Mouse (Mus musculus) heart, postnatal 36 days (tissue): ENCODE measurements around the gene Rims4. TPM values are rescaled to one million over a fixed set of nuclear protein-coding genes. Genes with fewer than 3 reads are reported as not detected.
A peak's percentile ranks its signal among the peaks of the same experiment; 100 is the strongest.

Source experiments
- DNase-seq, 2 experiments: peaks; one replicate each; pipeline ENCODE4 v3.0.0; 2021 to 2022
- intact Hi-C: fragments of 180-260 bp; cut with DNase I; formaldehyde crosslinking; loops from one replicate; pipeline ENCODE4 v1.15.1; 2025
- total RNA-seq, 2 experiments: library from RNA; stranded (reverse); gene quantifications; 2 replicates each; pipeline ENCODE4 v1.2.3; 2021

The Rims4 gene
- total RNA-seq, 2 experiments from 2014 or later = 0.50 to 0.62 TPM

DNA sequence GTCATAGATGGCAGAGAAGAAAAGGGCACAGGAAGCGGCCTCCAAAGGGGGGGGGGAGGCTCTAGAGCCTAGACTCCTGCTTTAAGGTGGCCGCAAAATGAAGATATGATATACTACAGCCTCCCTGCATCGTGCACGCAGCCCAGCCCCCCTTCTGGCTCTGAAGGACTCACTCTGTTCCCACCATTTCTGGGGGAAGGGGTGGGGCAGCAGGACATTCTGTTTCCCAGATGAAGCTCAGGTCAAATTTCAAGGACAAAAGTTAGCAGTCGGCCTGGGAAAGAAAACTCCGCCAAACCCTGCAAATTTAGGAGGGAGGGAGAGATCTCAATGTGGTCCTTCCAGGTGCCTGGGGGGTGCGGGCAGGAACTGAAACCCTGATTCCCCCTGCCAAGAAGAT is 4.8 kb downstream of the Rims4 start:
- no peak for DNase-seq
- intact Hi-C loops = loop anchor here (5.0 kb wide), 1 partner anchor 56 kb away; no protein-coding TSS in a partner anchor

DNA sequence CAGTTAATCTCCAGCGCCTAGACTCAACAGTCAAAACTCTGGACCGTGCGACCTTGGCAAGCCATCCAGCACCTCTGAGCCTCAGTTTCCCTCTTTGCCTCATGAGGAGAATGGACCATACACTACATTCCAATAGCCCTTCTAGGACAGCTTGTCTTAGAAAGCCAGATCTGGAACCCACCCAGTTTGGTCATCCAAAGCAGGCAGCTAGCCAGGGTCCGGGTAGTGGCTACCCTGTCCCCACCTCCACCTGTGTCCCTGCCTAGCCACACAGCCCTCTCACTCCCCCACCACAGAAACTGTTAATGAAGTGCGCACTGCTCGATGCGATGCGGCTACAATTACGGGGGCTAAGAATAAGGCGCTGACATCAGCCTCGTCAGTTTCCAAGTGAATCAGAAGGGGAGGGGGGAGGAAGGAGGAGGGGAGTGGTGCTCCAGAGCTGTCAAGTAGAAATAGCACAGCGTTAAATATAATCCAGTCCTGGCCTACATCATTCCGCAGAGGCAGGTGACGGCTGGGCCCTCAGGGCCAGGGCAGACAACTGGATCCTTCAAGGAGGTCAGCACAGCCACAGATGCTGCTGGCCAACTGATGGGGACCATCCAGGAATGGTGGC is 6.5 kb downstream of the Rims4 start:
- no peak for DNase-seq
- intact Hi-C loops = loop anchor here (5.0 kb wide), 1 partner anchor 55 kb away; no protein-coding TSS in a partner anchor

DNA sequence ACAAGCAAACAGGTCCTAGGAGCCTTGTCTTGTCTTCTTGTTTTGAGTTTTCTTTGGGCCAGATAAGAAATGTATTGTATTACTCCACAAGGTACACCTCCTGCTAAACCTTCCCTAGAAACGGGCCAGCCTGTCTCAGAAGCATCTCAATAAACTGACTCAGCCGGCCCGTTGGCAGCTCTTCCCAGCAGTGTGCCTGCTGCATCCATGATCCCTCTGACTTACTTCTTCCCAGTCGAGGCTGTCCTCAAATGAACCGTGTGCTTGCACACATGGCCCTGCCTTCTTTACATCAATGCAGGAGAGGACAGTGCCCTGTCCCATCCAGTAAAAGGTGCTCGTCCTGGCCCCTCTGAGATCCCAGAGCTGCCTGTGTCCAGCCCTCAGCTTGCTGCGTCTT is 8.9 kb downstream of the Rims4 start:
- intact Hi-C loops = loop anchor here (5.0 kb wide), 1 partner anchor 52 kb away; no protein-coding TSS in a partner anchor
- no peak for DNase-seq

DNA sequence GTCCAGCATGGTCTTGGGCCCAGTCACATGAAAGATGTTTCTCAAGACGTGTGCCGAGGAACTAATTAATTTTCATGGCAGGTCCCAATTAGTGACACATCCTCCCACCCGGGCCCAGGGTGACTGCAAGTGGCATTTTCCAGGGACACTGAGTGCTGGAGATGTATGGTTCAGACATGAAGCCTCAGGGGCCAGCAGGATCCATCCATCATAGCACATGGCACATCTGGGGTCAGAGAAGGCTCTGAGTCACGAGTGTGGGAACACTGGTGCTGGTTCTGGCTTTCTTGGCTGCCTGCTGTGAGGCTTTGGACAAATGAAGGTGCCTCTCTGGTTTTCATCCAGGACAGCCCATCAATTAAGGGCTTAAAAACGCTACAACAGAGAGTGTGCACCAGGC is 11.4 kb downstream of the Rims4 start:
- DNase-seq = no peak
- intact Hi-C loops = no loop called here

DNA sequence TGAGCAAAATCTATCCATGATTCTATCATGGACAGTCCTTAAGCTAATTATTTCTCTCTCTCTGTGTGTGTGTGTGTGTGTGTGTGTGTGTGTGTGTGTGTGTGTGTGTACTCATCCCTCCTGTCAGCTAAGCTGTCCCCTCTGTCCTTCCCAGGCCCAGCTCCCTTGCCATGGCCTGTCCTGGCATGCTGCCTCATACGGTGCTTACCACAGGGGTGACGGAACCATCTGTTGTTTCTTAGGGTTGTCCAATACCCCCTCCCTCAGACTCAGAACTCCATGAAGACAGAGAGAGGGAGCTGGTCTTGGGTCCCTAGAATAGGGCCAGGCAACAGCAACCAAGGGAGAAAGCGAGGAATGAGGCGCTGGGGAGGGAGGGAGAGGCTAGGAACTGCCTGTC is 14.2 kb downstream of the Rims4 start:
- DNase-seq = no peak

DNA sequence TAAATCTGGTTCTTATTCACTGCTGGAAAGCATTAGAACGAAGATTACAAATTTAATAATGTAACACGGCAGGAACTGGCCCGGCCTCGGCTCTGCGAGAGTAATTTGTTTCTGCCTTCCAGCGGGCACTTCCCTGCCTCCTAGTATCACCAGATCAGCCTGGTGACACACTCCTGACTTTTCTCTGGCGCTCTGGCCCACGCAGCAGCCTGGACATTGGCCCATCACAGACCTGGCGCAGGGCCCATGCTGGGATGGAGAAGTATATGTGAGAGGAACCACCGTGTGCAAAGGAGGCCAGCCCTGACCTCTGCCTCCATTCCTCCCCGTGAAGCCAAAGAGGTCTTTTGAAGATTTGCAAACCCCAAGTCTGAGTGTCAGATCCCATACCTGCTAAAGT is 15.0 kb downstream of the Rims4 start:
- DNase-seq = no peak
- intact Hi-C loops = no loop called here

More for the DNA sequence above, 14.2 kb downstream of the Rims4 start:
- intact Hi-C loops = no loop called here

DNA sequence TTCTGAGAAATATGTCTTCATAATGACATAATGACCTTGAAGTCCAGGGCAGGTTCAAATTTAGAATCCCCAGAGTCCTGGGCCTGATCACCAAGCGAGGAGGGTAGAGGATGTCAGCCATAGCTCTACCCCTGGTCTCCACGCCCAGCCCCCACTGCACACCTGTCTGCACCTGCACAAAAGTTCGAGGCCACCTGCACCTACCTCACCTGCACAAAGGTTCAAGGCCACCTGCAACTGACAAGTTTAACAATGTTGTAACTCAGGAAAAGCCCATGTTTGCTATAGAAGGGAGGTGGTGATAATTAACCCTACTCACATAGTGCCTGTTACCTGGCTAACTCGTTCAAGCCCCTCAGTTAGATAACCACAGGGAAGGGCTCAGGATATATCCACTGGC is 16.0 kb downstream of the Rims4 start:
- intact Hi-C loops = no loop called here
- DNase-seq = no peak

DNA sequence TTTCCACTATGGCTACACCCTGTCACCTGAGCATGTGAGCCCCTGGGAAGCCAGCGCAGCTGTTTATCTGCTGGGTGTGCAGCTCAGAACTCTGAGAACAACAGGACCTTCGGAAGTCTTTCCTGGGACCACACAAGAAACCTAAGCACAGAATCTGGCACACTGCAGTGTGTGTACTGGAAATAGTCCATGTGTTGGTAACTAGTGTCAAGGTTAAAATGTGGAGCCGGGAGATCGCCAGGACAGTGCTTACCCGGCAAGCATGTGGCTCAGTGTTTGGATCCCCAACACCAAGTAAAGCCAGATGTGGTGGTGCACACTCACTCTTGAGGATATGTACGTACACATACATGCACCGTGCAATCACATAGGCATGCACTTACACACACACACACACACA is 17.4 kb downstream of the Rims4 start:
- intact Hi-C loops = no loop called here
- DNase-seq = no peak

DNA sequence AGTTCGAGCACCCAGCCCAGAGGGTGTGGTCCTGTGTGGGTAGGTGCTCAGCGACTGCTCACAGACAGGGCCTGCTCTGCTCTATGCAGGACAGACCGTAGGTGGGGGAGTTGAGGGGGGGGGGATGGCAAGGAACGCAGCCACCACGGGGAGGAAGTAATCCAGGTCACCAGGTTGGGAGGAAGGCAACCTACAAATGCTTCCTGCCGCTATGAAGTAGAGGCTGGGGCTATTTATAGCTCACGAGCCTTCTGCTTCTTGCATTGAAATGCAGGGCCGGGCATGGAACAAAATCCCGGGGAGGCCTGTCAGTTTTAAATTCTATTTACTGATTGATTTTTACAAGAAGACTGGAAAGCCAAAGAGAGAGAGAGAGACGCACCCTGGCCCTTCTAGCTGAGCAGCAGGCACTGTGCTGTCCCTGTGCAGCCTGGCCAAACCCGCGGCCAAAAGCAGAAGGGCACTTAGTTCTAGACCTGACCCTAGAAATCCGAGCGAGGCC is 18.5 kb downstream of the Rims4 start:
- no peak for DNase-seq
- intact Hi-C loops = no loop called here

DNA sequence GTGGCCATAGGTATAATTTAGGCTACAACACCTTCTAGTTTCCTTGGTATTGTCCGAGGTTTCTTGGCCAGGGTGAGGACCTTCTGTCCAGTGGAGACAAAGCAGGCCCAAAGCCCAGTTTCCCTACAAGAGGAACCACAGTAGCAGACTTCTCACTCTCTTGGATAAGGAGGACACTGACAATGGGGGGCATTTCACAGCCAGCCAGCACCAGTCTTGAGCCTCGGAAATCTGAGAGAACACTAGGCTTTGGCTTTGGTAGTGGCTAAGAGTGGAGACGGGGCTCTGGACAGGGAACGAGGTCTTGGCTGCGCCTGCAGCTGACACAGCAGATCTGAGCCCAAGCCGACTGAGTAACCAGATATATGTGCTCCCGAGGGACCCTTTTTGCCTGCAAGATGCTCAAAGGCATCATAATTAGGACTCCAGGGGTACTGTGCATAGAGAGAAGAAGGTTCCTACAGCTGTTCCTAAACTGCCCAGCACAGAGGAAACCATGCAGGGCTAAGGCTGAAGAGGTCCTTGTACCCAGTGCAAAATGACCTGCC is 20.4 kb downstream of the Rims4 start:
- no peak for DNase-seq
- intact Hi-C loops = no loop called here

DNA sequence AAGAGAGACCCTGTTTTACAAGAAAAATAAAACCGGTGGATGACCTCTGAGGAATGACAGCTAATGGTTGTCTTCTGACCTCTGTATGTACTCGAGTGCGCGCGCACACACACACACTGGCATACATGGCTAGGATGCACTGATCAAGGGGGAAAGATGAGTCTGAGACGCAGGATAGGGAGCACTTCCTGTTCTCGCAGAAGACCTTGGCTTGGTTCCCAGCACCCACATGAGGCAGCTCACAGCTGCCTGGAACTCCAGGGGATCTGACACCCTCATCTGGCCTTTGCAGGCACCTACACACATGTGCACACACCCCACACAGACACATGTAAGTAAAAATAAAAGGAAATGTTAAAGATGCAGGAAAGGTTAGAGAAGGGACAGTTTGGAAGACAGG is 21.5 kb downstream of the Rims4 start:
- intact Hi-C loops = no loop called here
- DNase-seq = no peak

DNA sequence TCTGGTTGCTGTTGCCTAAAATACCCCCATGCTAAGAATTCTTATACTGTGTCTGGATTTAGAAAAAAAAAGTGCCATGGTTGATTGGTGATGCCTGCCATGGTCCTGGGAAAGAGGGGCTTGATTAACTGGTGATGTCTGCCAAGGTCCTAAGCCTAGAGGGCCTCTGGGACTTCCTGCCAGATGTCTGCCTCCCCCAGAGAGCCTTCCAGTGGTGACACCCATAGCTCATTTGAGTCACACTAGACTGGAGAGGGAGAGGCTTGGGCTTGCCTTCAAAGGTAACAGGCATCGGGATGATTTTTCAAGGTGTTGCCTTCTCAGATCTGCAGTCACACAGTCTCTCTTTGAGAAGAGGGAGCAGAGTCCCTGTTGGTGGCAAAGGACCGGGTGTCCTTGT is 23.3 kb downstream of the Rims4 start:
- intact Hi-C loops = no loop called here
- no peak for DNase-seq

DNA sequence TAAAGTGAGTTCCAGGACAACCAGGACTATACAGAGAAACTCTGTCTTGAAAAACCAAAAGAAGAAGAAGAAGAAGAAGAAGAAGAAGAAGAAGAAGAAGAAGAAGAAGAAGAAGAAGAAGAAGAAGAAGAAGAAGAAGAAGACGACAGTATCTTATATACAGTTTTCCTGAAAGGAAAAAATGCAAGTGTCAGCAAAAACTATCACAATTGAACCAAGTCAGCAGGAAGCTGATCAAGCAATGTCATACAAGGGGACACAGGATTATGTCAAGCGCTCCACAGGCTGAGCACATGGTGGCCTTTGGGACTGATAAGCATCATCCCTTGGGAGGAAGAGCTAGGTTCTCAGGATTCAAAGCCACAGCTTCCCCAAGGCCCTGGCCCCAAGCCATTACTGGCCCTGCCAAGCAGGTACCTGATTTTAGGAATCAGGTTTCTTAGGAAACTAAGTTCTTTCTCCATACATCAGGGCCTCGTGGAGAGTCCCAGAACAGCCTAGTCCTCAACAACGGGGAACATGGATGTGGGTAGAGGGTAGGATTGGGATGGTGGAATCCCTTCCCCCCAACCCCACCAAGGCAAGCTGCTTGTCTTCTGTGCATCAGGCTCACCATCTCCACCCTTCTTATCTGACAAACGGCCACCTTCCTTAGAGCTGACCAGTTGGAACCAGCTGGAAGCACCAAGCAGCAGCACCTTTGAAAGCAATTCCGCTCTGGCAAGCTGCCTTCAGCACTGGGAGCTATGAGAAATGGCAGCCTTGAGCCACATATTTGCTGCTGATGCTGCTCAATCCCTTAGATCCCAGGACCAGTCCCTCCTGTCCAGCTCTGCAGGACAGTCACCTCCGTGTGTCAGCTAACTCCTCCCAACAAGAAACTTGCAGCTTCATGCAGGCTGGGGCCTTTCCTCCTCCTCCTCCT is 24.8 kb downstream of the Rims4 start:
- intact Hi-C loops = no loop called here
- DNase-seq = no peak

DNA sequence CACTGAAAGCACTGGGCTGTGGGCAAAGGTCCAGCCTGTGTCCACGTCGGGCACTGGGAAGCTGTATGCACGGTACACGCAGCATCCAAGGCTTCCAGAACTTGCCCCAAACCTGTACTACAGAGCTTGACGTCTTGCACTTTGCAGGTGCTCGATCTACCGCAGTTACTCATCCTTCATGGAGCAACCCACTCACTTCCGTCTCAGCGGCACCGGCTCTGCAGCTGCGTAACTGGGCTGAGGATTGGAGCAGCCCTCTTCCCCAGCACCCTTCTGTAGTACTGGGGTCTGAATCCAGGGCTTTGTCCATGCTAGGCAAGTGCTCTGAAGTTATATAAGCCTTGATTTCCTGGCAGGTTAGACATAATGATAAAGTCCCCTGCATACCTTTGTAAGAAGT is 27.2 kb downstream of the Rims4 start:
- DNase-seq = no peak
- intact Hi-C loops = no loop called here

DNA sequence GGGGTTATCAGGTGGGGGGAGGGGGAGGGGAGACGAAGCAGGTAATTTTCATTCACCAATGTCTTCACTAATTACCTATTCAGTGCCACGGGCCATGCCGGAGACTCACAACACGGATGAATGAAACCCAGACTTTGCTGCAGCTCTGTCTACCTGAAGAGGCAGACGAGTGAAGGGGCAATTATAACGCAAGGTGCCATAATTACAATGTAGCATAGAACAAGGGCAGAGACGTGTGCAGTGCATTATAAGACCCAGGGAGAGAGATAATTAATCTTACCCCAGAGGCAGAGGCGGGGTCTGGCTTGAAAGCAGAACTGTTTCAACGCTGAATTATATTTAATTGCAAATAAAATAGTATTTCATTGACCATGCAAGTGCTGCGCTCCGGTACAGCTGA is 27.9 kb downstream of the Rims4 start:
- no peak for DNase-seq
- intact Hi-C loops = no loop called here

DNA sequence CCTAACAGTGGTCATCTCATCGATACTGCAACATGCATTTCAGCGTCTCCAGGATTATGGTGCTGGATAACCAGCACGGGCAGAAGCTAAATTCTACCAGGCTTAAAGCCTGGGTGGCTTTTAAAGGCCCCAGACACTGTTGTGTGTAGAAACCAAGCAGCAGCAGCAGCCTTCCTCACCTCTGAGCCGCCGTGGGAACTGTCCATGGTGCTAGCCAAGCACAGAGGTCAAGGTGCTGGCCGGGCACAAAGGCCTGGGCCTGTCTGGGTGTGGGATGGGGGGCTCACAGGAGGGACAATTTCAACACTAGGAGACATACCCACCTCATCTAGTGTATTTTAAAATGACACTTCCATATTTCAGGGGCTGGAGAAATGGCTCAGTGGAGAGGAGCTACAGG is 29.1 kb downstream of the Rims4 start:
- intact Hi-C loops = no loop called here
- peak in 1 of 2 experiments; percentile 27 for DNase-seq

DNA sequence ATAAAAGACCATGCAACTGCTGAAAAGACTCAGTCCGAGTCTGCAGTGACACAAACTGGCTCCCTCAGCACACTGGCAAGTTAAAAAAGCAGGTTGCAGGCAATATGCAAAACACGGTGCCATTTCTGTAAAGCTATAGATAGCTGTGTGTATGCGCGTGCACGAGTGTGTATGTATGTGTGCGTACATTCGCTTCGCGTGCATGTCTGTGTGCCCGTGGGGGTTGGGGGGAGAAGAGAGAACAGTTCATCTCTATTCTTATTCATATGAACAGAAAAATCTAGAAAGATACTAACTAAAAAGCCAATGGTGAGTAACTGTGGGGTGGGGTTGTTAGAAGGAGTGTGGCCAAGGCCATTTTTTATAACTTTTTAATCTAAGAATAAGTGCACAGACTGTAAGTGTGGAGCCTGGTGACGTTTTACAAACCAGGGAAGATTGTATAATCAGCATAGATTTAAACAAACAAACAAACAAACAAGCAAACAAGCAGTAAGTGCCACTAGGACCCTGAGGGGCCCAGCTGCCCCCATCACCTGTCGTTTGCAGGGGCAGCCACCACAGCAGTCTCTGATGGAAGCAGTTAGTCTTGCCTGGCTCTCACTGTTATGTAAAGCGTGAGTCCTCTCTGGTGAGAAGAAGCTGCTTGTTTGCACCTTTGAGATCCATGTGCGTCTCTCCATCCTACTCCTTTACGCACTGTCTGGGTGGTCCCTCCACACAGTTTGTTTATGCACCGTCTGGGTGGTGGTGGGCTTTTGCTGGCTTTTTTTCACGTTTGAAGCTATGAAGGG is 35.4 kb downstream of the Rims4 start:
- DNase-seq = no peak
- intact Hi-C loops = no loop called here

DNA sequence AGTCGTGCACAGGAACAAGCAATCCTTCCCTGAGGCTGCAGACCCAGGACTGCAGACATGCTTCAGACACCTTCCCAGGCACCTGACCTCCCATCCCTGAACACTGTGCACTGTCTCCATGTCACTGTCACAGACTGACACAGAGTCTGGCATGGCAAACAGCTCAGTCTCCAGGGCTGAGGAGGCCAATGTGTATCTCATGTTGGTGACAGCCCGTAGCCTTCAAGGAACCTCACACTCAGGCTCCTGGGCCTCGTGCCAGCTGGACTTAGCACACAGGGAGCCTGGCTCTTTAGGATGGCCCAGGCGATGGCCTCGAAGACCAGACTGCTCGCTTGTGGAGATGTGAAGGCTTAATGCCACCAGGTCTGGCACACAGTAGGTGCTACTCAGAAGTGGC is 37.6 kb downstream of the Rims4 start:
- intact Hi-C loops = no loop called here
- no peak for DNase-seq

DNA sequence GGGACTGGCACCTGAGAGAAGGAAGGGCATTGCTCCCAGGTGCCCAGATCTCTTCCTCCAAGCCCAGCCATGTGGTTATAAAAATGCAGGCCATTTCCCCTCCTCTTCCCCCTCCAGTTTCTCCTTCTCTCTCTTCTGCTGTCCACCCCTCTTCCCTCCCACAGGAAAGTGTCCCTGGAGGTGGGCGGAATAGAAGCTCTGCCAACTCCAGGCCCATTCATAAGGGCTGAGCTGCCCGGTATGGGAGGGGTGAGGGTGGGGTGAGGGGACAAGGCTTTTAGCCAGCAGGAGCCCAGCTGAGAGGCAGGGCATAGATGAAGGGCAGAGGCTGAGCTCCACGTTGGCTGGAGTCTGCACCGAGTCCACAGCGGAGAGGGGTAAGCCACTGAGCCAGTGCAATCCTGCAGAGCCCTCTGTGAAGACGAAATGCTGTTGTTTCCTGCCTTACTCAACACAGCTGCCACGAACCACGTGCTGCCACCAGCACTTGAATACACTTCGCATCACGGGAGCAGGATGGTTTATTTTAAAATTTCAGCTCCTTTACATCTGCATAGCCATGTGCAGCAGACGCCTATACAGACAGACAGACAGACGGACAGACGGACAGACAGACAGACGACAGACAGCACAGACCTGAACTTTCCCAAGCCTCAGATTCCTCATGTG is 41.5 kb downstream of the Rims4 start:
- no peak for DNase-seq
- intact Hi-C loops = no loop called here

DNA sequence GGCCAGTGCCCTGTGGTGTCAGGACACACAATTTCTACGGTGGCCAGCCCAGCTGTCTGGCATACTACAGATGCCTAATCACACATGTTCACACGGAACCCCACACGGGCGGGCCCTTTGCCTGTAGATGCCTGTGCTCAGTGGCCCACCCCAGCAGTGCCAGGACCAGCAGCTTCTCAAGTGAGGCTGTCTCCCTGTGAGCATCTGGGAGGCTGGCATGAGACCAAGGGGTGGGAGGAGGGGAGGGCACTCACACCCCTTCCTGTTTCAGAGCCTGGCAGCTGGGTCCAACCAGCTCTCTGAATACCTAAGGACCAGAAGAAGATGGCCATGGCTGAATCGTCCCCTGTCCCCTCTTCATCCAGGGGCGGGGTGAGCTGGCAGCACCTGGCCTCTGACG is 43.0 kb downstream of the Rims4 start:
- DNase-seq = no peak
- intact Hi-C loops = no loop called here
